Mouse (Mus musculus) olfactory bulb, adult 2 months (tissue): ENCODE measurements at regions not wholly inside any gene's neighbourhood (a gene's known extent, or its start where the extent isn't known, plus 50 kb on each side); places are given as distances from the start of the nearest gene placed in this dataset.

Experiments
- CTCF ChIP-seq: fragments of 200-500 bp; IDR thresholded peaks from 2 replicates; pipeline ENCODE4 v1.5.1; 2012; ENCODE audit warnings: low read depth, mild to moderate bottlenecking, low read length, moderate library complexity; ENCODE audit not compliant: insufficient read depth
- POLR2A ChIP-seq: fragments of 200-500 bp; IDR thresholded peaks from 2 replicates; pipeline ENCODE4 v1.6.1; 2012; ENCODE audit warnings: mild to moderate bottlenecking, low read depth, low read length, moderate library complexity; ENCODE audit not compliant: insufficient read depth

GRCm38 (mm10) chr9:61640739-61641138 is 268.6 kb downstream of the Tle3 start:
- TF ChIP-seq CTCF = no peak
- no peak for TF ChIP-seq POLR2A
